Mouse (Mus musculus): ENCODE results near the gene Kcnk5. TPM values are rescaled to one million over a fixed set of nuclear protein-coding genes. Genes with fewer than 3 reads are reported as not detected.

The Kcnk5 gene
- polyA plus RNA-seq, 1 experiment from 2014 or later = 8.9 TPM

DNA sequence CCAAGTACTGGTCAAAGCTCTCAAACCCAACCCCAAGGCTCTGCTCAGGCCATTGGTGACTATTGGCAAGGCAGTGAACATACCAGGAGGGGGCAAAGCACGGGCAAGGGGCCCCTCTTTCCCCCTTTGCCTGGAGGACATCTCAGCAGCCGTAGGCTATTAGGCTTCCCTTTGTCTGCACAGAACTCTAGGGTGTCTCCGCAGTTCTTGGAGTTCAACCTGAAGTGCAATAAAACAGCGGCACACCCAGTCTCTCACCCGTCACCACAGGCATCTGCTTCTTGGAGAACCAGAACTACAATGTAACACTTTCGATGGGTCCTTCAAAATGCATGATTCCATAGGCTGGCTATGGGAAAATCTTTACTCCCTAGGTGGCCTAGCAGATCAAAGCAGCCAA is 53.4 kb downstream of the Kcnk5 start:
- ATAC-seq = no peak

DNA sequence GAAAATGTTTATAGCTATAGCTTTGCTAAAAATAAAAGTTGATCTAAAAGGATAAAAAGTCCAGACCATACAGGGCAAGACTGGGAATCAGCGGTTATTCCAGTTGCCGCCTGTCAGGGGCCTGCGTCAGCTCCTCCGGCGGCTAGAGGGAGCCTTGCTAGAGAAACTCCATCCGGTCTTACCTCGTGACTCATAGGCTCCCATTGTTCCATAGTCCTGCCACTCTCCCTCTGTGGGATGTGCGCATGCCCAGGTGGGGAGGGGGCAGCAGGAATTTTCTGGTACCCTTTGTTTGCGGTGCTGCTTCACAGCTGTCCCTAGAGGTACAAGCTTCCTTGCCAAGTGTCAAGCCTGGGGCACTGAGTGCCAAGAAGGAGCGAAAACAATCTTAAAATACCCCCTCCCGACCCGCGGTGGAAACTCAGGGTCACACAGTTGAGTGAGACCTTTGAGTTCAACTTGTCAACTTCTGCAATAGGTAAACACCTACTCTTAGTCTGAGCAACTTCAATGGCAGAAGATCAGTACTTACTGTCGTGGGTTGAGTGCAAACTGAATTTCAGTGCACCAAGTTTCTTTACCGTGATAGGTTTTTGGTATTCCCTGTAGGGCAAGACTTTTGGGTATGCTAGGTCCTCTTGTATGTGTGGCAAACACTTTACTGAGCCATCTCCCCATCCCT is 54.1 kb downstream of the Kcnk5 start:
- no peak overlapping the region for H3K27ac ChIP-seq
- ATAC-seq = no peak
- 69% methylated on average over 15 of the region's 15 CpGs for WGBS (ENCODE audit: insufficient replicate concordance)

More for the DNA sequence above, 53.4 kb downstream of the Kcnk5 start:
- H3K4me1 ChIP-seq = no peaks in the 10 kb centered on the region
- no peaks in the 10 kb centered on the region for H3K27me3 ChIP-seq (replicated peaks)
- H3K4me3 ChIP-seq = no peak overlapping the region
- no peaks in the 10 kb centered on the region for H3K36me3 ChIP-seq
- no peaks in the 10 kb centered on the region for H3K9me3 ChIP-seq (replicated peaks)
- H3K27ac ChIP-seq = no peak overlapping the region
- H3K4me2 ChIP-seq = no peak overlapping the region
- H3K9ac ChIP-seq = no peak overlapping the region
- 76% methylated on average over 6 of the region's 6 CpGs for WGBS (ENCODE audit: insufficient replicate concordance)

DNA sequence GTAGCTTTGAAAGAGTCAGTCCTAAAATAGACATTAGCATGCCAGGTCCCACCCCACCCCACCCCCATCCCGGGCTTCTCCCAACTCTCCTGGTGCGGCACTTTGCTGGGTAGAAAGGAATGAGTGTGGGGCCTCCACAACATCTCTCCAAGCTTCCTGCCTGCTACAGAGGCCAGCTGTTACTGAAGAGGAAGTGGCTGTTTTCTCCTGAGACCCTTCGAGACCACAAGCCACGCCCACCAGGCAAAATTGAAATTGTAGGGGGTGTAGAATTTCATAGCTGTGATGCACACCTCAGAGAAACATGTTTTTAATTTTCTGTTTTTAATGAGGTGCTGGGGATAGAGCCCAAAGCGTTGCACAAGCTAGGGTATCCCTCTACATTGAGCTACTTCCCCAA is 60.7 kb downstream of the Kcnk5 start:
- Histone ChIP-seq H3K4me2 (no peak overlapping the region), H3K9me3 (replicated peaks) (no peaks in the 10 kb centered on the region), H3K9ac (no peak overlapping the region), H3K4me3 (no peak overlapping the region), H3K4me1 (peaks cover 10% of the 10 kb centered on the region), H3K27me3 (replicated peaks) (no peaks in the 10 kb centered on the region), H3K36me3 (no peaks in the 10 kb centered on the region), H3K27ac (no peak overlapping the region)
- WGBS (ENCODE audit: insufficient replicate concordance) = 29% methylated on average over 5 of the region's 5 CpGs
- no peak for ATAC-seq

More for the DNA sequence above, 54.1 kb downstream of the Kcnk5 start:
- no peaks in the 10 kb centered on the region for H3K9me3 ChIP-seq (replicated peaks)
- H3K4me1 ChIP-seq = no peaks in the 10 kb centered on the region
- H3K4me2 ChIP-seq = no peak overlapping the region
- no peaks in the 10 kb centered on the region for H3K27me3 ChIP-seq (replicated peaks)
- H3K36me3 ChIP-seq = no peaks in the 10 kb centered on the region
- H3K9ac ChIP-seq = no peak overlapping the region
- H3K4me3 ChIP-seq = no peak overlapping the region

GRCm38 (mm10) chr14:20120012-20120411 is 61.6 kb downstream of the Kcnk5 start:
- no peaks in the 10 kb centered on the region for H3K9me3 ChIP-seq (replicated peaks)
- H3K4me1 ChIP-seq = peaks cover 10% of the 10 kb centered on the region
- WGBS (ENCODE audit: insufficient replicate concordance) = 84% methylated on average over 11 of the region's 11 CpGs
- no peak overlapping the region for H3K4me3 ChIP-seq
- no peak for ATAC-seq
- no peak overlapping the region for H3K9ac ChIP-seq
- no peaks in the 10 kb centered on the region for H3K36me3 ChIP-seq
- no peak overlapping the region for H3K27ac ChIP-seq
- H3K4me2 ChIP-seq = no peak overlapping the region
- no peaks in the 10 kb centered on the region for H3K27me3 ChIP-seq (replicated peaks)

DNA sequence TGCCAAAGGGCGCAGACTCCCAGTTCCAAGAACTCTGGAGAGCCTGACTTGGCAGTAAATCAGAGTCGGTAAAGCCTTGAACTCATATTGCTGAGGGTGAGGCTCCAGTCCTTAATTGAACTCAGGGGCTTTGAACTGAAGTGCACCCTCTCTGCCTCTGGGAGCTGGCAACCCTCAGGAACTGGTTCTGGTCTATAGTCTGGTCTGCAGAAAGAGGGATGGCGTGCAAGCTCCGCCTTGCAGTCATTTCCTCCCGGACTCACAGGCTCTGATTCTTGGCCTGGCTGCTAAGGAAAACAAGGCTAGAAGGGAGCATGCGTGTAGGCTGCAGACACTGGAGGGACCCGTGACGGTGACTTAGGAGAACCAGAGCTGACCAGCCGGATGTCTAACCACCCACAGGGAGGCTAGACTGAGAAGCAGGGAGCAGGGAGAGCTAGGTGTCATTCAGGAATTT is 65.4 kb downstream of the Kcnk5 start:
- Histone ChIP-seq H3K27ac (no peak overlapping the region), H3K9ac (no peak overlapping the region), H3K36me3 (no peaks in the 10 kb centered on the region), H3K4me1 (peaks cover 13% of the 10 kb centered on the region), H3K9me3 (replicated peaks) (no peaks in the 10 kb centered on the region), H3K27me3 (replicated peaks) (no peaks in the 10 kb centered on the region), H3K4me2 (no peak overlapping the region), H3K4me3 (no peak overlapping the region)
- ATAC-seq = no peak
- 57% methylated on average over 9 of the region's 9 CpGs for WGBS (ENCODE audit: insufficient replicate concordance)

DNA sequence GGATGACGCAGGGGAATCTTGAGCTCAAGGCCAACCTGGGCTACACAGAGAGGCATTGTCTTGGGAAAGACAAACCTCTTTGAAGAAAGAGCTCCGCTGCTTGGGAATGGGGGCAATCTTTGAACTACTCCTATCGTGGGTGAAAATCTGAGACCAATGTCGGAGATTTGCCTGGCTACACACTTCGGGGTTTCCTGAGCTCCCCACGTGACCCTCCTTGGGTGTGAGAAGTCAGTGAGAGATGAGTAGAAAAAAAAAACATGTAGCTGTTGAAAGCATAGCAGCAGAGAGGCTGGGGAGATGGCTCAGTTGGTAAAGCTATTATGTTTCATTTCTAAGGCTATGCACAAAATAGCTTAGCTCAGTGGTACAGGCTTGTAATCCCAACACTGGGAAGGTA is 66.7 kb downstream of the Kcnk5 start:
- Histone ChIP-seq H3K27me3 (replicated peaks) (no peaks in the 10 kb centered on the region), H3K9ac (no peak overlapping the region), H3K4me2 (no peak overlapping the region), H3K4me1 (peaks cover 13% of the 10 kb centered on the region), H3K9me3 (replicated peaks) (no peaks in the 10 kb centered on the region), H3K36me3 (no peaks in the 10 kb centered on the region), H3K4me3 (no peak overlapping the region), H3K27ac (no peak overlapping the region)
- WGBS (ENCODE audit: insufficient replicate concordance) = 71% methylated on average over 6 of the region's 6 CpGs
- ATAC-seq = no peak

DNA sequence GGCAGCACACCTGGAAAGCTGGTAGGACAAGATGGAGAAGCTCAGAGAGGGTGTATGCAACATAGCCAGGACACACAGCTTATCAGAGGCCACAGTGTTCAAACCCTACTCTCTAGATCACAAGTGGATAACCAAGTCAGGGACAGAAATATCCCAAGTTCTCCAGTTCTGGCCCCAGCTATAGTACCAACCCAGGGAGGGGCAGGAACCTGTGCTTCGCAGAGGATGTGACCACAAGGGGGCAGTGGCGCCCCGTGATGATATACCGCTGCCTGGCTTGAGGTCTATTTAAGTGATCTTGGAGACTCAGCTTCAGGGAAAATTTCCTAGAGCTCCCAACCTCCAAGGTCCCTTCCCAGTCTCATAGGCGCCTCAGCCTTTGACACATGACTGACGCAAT is 67.6 kb downstream of the Kcnk5 start:
- H3K27ac ChIP-seq = no peak overlapping the region
- no peak overlapping the region for H3K9ac ChIP-seq
- no peaks in the 10 kb centered on the region for H3K9me3 ChIP-seq (replicated peaks)
- ATAC-seq = peak; percentile 62; the same call in 1 of the 2 replicates
- 6% methylated on average over 6 of the region's 6 CpGs for WGBS (ENCODE audit: insufficient replicate concordance)
- H3K36me3 ChIP-seq = no peaks in the 10 kb centered on the region
- H3K4me2 ChIP-seq = no peak overlapping the region
- no peaks in the 10 kb centered on the region for H3K27me3 ChIP-seq (replicated peaks)
- H3K4me1 ChIP-seq = peaks cover 13% of the 10 kb centered on the region
- no peak overlapping the region for H3K4me3 ChIP-seq

DNA sequence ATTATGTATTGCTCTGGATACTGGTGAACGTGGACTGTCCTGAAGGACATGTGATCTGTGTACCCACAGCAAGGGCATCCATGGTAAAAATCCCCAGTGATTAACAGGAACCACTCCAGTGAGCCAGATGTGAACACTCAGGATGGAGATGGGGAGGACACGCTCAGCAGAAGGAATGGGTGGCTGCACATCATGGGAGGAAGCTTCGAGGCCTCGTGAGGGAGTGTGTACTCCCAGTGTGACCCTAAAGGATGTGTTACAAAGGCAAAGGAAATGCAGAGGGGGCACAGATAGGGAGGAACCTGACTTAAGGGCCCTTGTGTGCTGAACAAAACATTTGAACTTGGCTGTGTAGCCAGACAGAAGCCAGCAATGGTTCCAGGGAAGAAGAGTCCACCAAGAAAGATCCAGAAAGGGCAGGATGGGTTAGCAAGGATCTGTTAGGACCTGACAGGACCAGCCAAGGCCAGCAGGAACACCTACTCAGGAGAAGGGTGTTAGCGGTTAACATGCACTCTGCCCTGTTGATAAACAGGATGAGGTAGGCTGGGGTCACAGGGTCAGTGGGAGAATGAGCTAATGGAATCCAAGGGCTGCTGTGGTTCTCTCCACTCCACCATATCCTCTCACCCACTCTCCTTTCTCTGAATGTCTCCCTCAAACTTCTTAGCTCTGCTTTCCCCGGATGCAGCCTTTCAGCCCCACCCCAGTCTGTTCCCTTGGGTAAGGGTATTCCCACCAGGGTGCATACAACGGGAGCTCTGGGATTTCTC is 68.2 kb downstream of the Kcnk5 start:
- no peak overlapping the region for H3K4me2 ChIP-seq
- ATAC-seq = peak; percentile 66; the same call in 1 of the 2 replicates
- 42% methylated on average over 7 of the region's 7 CpGs for WGBS (ENCODE audit: insufficient replicate concordance)

GRCm38 (mm10) chr14:20112218-20112617 is 69.4 kb downstream of the Kcnk5 start:
- Histone ChIP-seq H3K4me1 (peaks cover 10% of the 10 kb centered on the region), H3K9me3 (replicated peaks) (no peaks in the 10 kb centered on the region), H3K27ac (no peak overlapping the region), H3K4me2 (no peak overlapping the region), H3K36me3 (no peaks in the 10 kb centered on the region), H3K4me3 (no peak overlapping the region), H3K9ac (no peak overlapping the region), H3K27me3 (replicated peaks) (no peaks in the 10 kb centered on the region)
- no peak for ATAC-seq
- WGBS (ENCODE audit: insufficient replicate concordance) = 27% methylated on average over 3 of the region's 3 CpGs

More for the DNA sequence above, 68.2 kb downstream of the Kcnk5 start:
- peaks cover 13% of the 10 kb centered on the region for H3K4me1 ChIP-seq
- H3K36me3 ChIP-seq = no peaks in the 10 kb centered on the region
- H3K9me3 ChIP-seq (replicated peaks) = no peaks in the 10 kb centered on the region
- H3K4me3 ChIP-seq = no peak overlapping the region
- no peak overlapping the region for H3K9ac ChIP-seq
- no peak overlapping the region for H3K27ac ChIP-seq
- no peaks in the 10 kb centered on the region for H3K27me3 ChIP-seq (replicated peaks)

GRCm38 (mm10) chr14:20110945-20111344 is 70.7 kb downstream of the Kcnk5 start:
- H3K27ac ChIP-seq = no peak overlapping the region
- 57% methylated on average over 1 of the region's 1 CpGs for WGBS (ENCODE audit: insufficient replicate concordance)
- no peak overlapping the region for H3K4me3 ChIP-seq
- no peaks in the 10 kb centered on the region for H3K27me3 ChIP-seq (replicated peaks)
- H3K9ac ChIP-seq = no peak overlapping the region
- H3K36me3 ChIP-seq = no peaks in the 10 kb centered on the region
- no peak for ATAC-seq
- no peak overlapping the region for H3K4me2 ChIP-seq
- 0 out of 2 replicates have a peak, but pooled peaks cover 3% of the 10 kb centered on the region for H3K4me1 ChIP-seq
- H3K9me3 ChIP-seq (replicated peaks) = no peaks in the 10 kb centered on the region

DNA sequence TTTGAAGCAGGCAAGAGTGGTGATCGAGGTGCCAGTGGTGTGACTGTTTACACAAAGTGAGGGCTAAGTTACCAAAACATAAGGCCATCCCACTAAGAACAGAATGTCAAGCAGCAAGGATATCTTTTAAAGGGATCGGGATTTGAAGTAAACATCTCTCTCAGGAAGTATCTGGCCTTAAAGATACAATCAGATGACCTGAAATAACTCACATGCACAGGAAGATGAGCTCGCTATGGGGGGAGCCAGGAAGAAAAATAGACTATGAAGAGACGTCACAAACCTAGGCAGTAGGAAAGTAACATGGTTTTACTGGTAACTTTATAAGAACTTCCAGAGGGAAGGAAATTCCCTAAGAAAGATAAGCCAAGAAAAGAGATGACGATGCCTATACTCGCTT is 75.3 kb downstream of the Kcnk5 start:
- Histone ChIP-seq H3K9me3 (replicated peaks) (no peaks in the 10 kb centered on the region), H3K27ac (no peak overlapping the region), H3K4me3 (no peak overlapping the region), H3K9ac (no peak overlapping the region), H3K4me1 (peaks cover 7% of the 10 kb centered on the region; the same call in 1 of the 2 replicates), H3K27me3 (replicated peaks) (no peaks in the 10 kb centered on the region), H3K36me3 (no peaks in the 10 kb centered on the region), H3K4me2 (no peak overlapping the region)
- 36% methylated on average over 6 of the region's 6 CpGs for WGBS (ENCODE audit: insufficient replicate concordance)
- ATAC-seq = no peak

GRCm38 (mm10) chr14:20103207-20103606 is 78.4 kb downstream of the Kcnk5 start:
- peaks cover 7% of the 10 kb centered on the region; the same call in 1 of the 2 replicates for H3K4me1 ChIP-seq
- 0 out of 2 replicates have a peak, but pooled peaks cover 1% of the 10 kb centered on the region for H3K27me3 ChIP-seq (replicated peaks)
- H3K9ac ChIP-seq = no peak overlapping the region
- no peaks in the 10 kb centered on the region for H3K36me3 ChIP-seq
- WGBS (ENCODE audit: insufficient replicate concordance) = 41% methylated on average over 4 of the region's 4 CpGs
- no peak overlapping the region for H3K4me3 ChIP-seq
- ATAC-seq = no peak
- no peak overlapping the region for H3K27ac ChIP-seq
- H3K4me2 ChIP-seq = no peak overlapping the region
- H3K9me3 ChIP-seq (replicated peaks) = no peaks in the 10 kb centered on the region
